Mouse (Mus musculus) MEL (cell line): ENCODE results near the gene Slco4a1. TPM values are rescaled to one million over a fixed set of nuclear protein-coding genes. Genes with fewer than 3 reads are reported as not detected.
A peak's percentile ranks its signal among the peaks of the same experiment; 100 is the strongest.

Experiments used
- DNase-seq: peaks from one replicate; pipeline ENCODE4 v3.0.0; 2011; ENCODE audit warnings: low read depth, low spot score
- H3K27ac ChIP-seq: 2 replicates; pipeline ENCODE4 v1.5.1; 2012; ENCODE audit warnings: low read depth, mild to moderate bottlenecking, control low read depth, low read length, moderate library complexity; ENCODE audit not compliant: control insufficient read depth
- H3K27me3 ChIP-seq, 2 experiments: fragments of 150-350 bp in 1 of 2; sonication (generic) in 1 of 2; 2 replicates each; pipeline ENCODE4 v1.6.1; 2012; ENCODE audit warnings: low read length in 2 of 2, mild to moderate bottlenecking in 2 of 2, improper control_type of control experiment in 1 of 2, moderate library complexity in 1 of 2; ENCODE audit not compliant: insufficient read depth in 2 of 2, control insufficient read depth in 1 of 2
- H3K36me3 ChIP-seq, 2 experiments: 2 replicates each; pipeline ENCODE4 v1.6.1; 2012 to 2014; ENCODE audit warnings: low read length in 2 of 2, improper control_type of control experiment in 1 of 2, inconsistent platforms in 1 of 2, mild to moderate bottlenecking in 1 of 2; ENCODE audit not compliant: insufficient read depth in 2 of 2, control insufficient read depth in 1 of 2
- H3K4me1 ChIP-seq, 2 experiments: fragments of 150-350 bp in 1 of 2; sonication (generic) in 1 of 2; 2 replicates each; pipeline ENCODE4 v1.6.1; 2012; ENCODE audit warnings: low read length in 2 of 2, improper control_type of control experiment in 1 of 2, mild to moderate bottlenecking in 1 of 2; ENCODE audit not compliant: insufficient read depth in 2 of 2, control insufficient read depth in 1 of 2
- H3K4me3 ChIP-seq, 2 experiments: fragments of 150-350 bp in 1 of 2; sonication (generic) in 1 of 2; 2 replicates each; pipeline ENCODE4 v1.5.1; 2012; ENCODE audit warnings: low read depth in 2 of 2, low read length in 2 of 2, mild to moderate bottlenecking in 2 of 2, moderate library complexity in 2 of 2, control low read depth in 1 of 2, improper control_type of control experiment in 1 of 2; ENCODE audit not compliant: control insufficient read depth in 1 of 2, insufficient read depth in 1 of 2
- H3K79me2 ChIP-seq: 2 replicates; pipeline ENCODE4 v1.6.1; 2012; ENCODE audit warnings: mild to moderate bottlenecking, low read length, moderate library complexity; ENCODE audit not compliant: control insufficient read depth, poor library complexity, insufficient read depth
- H3K9ac ChIP-seq: 2 replicates; pipeline ENCODE4 v1.6.1; 2012; ENCODE audit warnings: low read depth, mild to moderate bottlenecking, control low read depth, low read length, moderate library complexity; ENCODE audit not compliant: control insufficient read depth, poor library complexity, severe bottlenecking
- H3K9me3 ChIP-seq: fragments of 150-350 bp; sonication (generic); replicated peaks from 2 replicates; pipeline ENCODE4 v1.6.1; 2012; ENCODE audit warnings: mild to moderate bottlenecking, low read length, improper control_type of control experiment, moderate library complexity; ENCODE audit not compliant: insufficient read depth
- CTCF ChIP-seq, 3 experiments: IDR thresholded peaks in 2 of 3; conservative IDR thresholded peaks in 1 of 3; 2 replicates each; pipeline ENCODE4 v1.5.1; 2011 to 2012; ENCODE audit warnings: low read length in 3 of 3, low read depth in 2 of 3, mild to moderate bottlenecking in 2 of 3, improper control_type of control experiment in 1 of 3, inconsistent platforms in 1 of 3, mixed read lengths in 1 of 3, moderate library complexity in 1 of 3; ENCODE audit not compliant: control insufficient read depth in 1 of 3, insufficient read depth in 1 of 3, poor library complexity in 1 of 3, severe bottlenecking in 1 of 3
- ELF1 ChIP-seq: IDR thresholded peaks from 2 replicates; pipeline ENCODE4 v1.6.1; 2014; ENCODE audit warnings: low read depth, mild to moderate bottlenecking, inconsistent platforms, low read length, improper control_type of control experiment, moderate library complexity
- EP300 ChIP-seq, 2 experiments: IDR thresholded peaks; 2 replicates each; pipeline ENCODE4 v1.6.1; 2011; ENCODE audit warnings: improper control_type of control experiment in 2 of 2, low read length in 2 of 2, low read depth in 1 of 2, mild to moderate bottlenecking in 1 of 2
- GABPA ChIP-seq: IDR thresholded peaks from 2 replicates; pipeline ENCODE4 v1.6.1; 2012; ENCODE audit warnings: low read depth, mild to moderate bottlenecking, inconsistent platforms, low read length, improper control_type of control experiment, moderate library complexity
- HCFC1 ChIP-seq: IDR thresholded peaks from 2 replicates; pipeline ENCODE4 v1.6.1; 2012; ENCODE audit warnings: low read depth, mild to moderate bottlenecking, inconsistent platforms, low read length, improper control_type of control experiment, moderate library complexity
- JUND ChIP-seq: IDR thresholded peaks from 2 replicates; pipeline ENCODE4 v1.6.1; 2011; ENCODE audit warnings: low read depth, mild to moderate bottlenecking, improper control_type of control experiment, low read length
- MAFK ChIP-seq: IDR thresholded peaks from 2 replicates; pipeline ENCODE4 v1.6.1; 2011; ENCODE audit warnings: low read depth, mild to moderate bottlenecking, low read length, improper control_type of control experiment, borderline replicate concordance
- MAX ChIP-seq: IDR thresholded peaks from 2 replicates; pipeline ENCODE4 v1.6.1; 2011; ENCODE audit warnings: low read length, improper control_type of control experiment
- MEF2A ChIP-seq: IDR thresholded peaks from 2 replicates; pipeline ENCODE4 v1.6.1; 2014; ENCODE audit warnings: low read depth, mild to moderate bottlenecking, inconsistent platforms, low read length, improper control_type of control experiment; ENCODE audit not compliant: poor library complexity, insufficient replicate concordance, severe bottlenecking; ENCODE audit errors: extremely low read depth
- MYB ChIP-seq: IDR thresholded peaks from 2 replicates; pipeline ENCODE4 v1.6.1; 2011; ENCODE audit warnings: mild to moderate bottlenecking, low read depth, low read length, improper control_type of control experiment
- MYC ChIP-seq: IDR thresholded peaks from 2 replicates; pipeline ENCODE4 v1.6.1; 2011; ENCODE audit warnings: low read depth, mild to moderate bottlenecking, low read length, improper control_type of control experiment, moderate library complexity
- NELFE ChIP-seq: IDR thresholded peaks from 2 replicates; pipeline ENCODE4 v1.6.1; 2011; ENCODE audit warnings: low read depth, low read length, improper control_type of control experiment
- NRF1 ChIP-seq: IDR thresholded peaks from 2 replicates; pipeline ENCODE4 v1.6.1; 2014; ENCODE audit warnings: low read depth, mild to moderate bottlenecking, inconsistent platforms, low read length, improper control_type of control experiment, moderate library complexity; ENCODE audit not compliant: poor library complexity, insufficient read depth, severe bottlenecking
- POLR2AphosphoS2 ChIP-seq: IDR thresholded peaks from 2 replicates; pipeline ENCODE4 v1.6.1; 2011; ENCODE audit warnings: low read length, improper control_type of control experiment
- RAD21 ChIP-seq: IDR thresholded peaks from 2 replicates; pipeline ENCODE4 v1.6.1; 2011; ENCODE audit warnings: mild to moderate bottlenecking, low read depth, low read length, improper control_type of control experiment
- SIN3A ChIP-seq: IDR thresholded peaks from 2 replicates; pipeline ENCODE4 v1.6.1; 2012; ENCODE audit warnings: low read length, improper control_type of control experiment, inconsistent platforms
- SMC3 ChIP-seq: IDR thresholded peaks from 2 replicates; pipeline ENCODE4 v1.6.1; 2011; ENCODE audit warnings: low read depth, low read length, improper control_type of control experiment
- TBP ChIP-seq: IDR thresholded peaks from 2 replicates; pipeline ENCODE4 v1.8.0; 2011; ENCODE audit warnings: low read depth, low read length, improper control_type of control experiment
- UBTF ChIP-seq: IDR thresholded peaks from 2 replicates; pipeline ENCODE4 v1.6.1; 2012; ENCODE audit warnings: low read depth, mild to moderate bottlenecking, inconsistent platforms, low read length, improper control_type of control experiment, moderate library complexity, borderline replicate concordance; ENCODE audit not compliant: insufficient read depth
- USF2 ChIP-seq, 2 experiments: IDR thresholded peaks; 2 replicates each; pipeline ENCODE4 v1.6.1; 2011 to 2012; ENCODE audit warnings: improper control_type of control experiment in 2 of 2, low read length in 2 of 2, borderline replicate concordance in 1 of 2, inconsistent platforms in 1 of 2, low read depth in 1 of 2, mild to moderate bottlenecking in 1 of 2; ENCODE audit not compliant: insufficient read depth in 1 of 2
- ZC3H11A ChIP-seq: IDR thresholded peaks from 2 replicates; pipeline ENCODE4 v1.6.1; 2012; ENCODE audit warnings: low read depth, mild to moderate bottlenecking, inconsistent platforms, low read length, improper control_type of control experiment
- ZMIZ1 ChIP-seq: IDR thresholded peaks from 2 replicates; pipeline ENCODE4 v1.6.1; 2012; ENCODE audit warnings: low read depth, mild to moderate bottlenecking, inconsistent platforms, low read length, improper control_type of control experiment, moderate library complexity
- polyA plus RNA-seq, 2 experiments: library from polyadenylated mRNA; stranded (reverse) in 1 of 2; unstranded in 1 of 2; fragments of >175 nt in 1 of 2; fragments of >200 nt in 1 of 2; gene quantifications; 2 replicates each; pipeline versions ENCODE4 v1.2.1 to v1.2.4; 2012; ENCODE audit warnings: low replicate concordance in 2 of 2, low read depth in 1 of 2; ENCODE audit not compliant: insufficient read length in 2 of 2, insufficient read depth in 1 of 2, missing spikeins in 1 of 2
- total RNA-seq: library from RNA; depleted of rRNA; stranded (reverse); fragments of 300-350 nt; gene quantifications from 2 replicates; pipeline ENCODE4 v1.2.3, GENCODE M21; 2012

Gene Slco4a1
- total and polyA plus RNA-seq, 3 experiments, result not detected

- peak; percentile 32 for TF ChIP-seq ZC3H11A
- peak; percentile 70 for TF ChIP-seq RAD21
- no peak for TF ChIP-seq POLR2AphosphoS2
- no peak for TF ChIP-seq MAX
- TF ChIP-seq SMC3, result peak; percentile 58
- TF ChIP-seq CTCF (IDR thresholded peaks at IDR 0.05 in 2 of 3, conservative IDR thresholded peaks at IDR 0.05 in 1 of 3; ENCODE audit: control insufficient read depth in 1 of 3, insufficient read depth in 1 of 3, low read depth in 2 of 3, low read length in 3 of 3, poor library complexity in 1 of 3, severe bottlenecking in 1 of 3), result peak; percentile 3 to 68 (median 38); a peak in 5 of 6 replicates
- no peak for TF ChIP-seq GABPA
- DNase-seq, result peak; percentile 69
- Histone ChIP-seq H3K4me3 (no peak overlapping the region), H3K36me3 (no peaks in the 10 kb centered on the region), H3K4me1 (no peaks in the 10 kb centered on the region), H3K27ac (no peak overlapping the region), H3K9ac (no peak overlapping the region), H3K9me3 (no peaks in the 10 kb centered on the region), H3K27me3 (no peaks in the 10 kb centered on the region; a peak in 1 of 4 replicates), H3K79me2 (no peaks in the 10 kb centered on the region)
Observed at GRCm38 (mm10) chr2:180473080-180473440, 17.0 kb downstream of the Slco4a1 start.

GRCm38 (mm10) chr2:180474864-180475263 is 18.8 kb downstream of the Slco4a1 start:
- Histone ChIP-seq H3K9ac (no peak overlapping the region), H3K27ac (no peak overlapping the region), H3K9me3 (no peaks in the 10 kb centered on the region), H3K27me3 (no peaks in the 10 kb centered on the region; a peak in 1 of 4 replicates), H3K4me1 (no peaks in the 10 kb centered on the region), H3K4me3 (no peak overlapping the region)
- TF ChIP-seq ELF1 (no peak), EP300 (IDR thresholded peaks at IDR 0.05; ENCODE audit: low read depth in 1 of 2, low read length in 2 of 2) (no peak), NRF1 (no peak), HCFC1 (no peak), MEF2A (no peak), ZMIZ1 (no peak), SIN3A (no peak), MYB (no peak)
- TF ChIP-seq, all 39 proteins: peak for 0
- no peaks in the 10 kb centered on the region for H3K79me2 ChIP-seq
- H3K36me3 ChIP-seq, result no peaks in the 10 kb centered on the region
- DNase-seq, result no peak

DNA sequence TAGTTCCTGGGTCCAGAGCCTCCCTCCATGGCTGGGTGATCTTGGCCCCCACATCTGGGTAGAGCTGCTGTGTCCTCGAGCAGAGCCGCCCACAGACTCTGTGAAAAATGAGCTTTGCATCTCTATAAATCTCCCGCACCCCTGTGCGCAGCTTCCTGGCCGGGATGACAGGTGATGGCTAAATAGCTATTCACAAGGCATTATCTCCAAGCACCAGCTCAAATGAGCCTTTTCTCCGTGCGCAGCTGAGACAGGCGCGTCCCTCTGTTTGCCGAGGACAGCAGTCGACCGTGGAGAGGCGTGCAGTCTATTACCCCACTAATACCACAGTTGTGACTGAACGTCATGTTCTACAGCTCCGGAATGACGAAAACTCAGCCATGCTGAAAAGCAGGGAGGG is 26.2 kb downstream of the Slco4a1 start:
- H3K79me2 ChIP-seq, result no peaks in the 10 kb centered on the region
- no peaks in the 10 kb centered on the region for H3K9me3 ChIP-seq
- H3K27me3 ChIP-seq, result peaks cover 0 to 3% of the 10 kb centered on the region in 2 experiments; a peak in 3 of 4 replicates
- TF ChIP-seq MAFK (no peak), UBTF (no peak), GABPA (no peak), USF2 (IDR thresholded peaks at IDR 0.05; ENCODE audit: borderline replicate concordance in 1 of 2, insufficient read depth in 1 of 2, low read depth in 1 of 2, low read length in 2 of 2) (no peak), SMC3 (no peak), MAX (no peak), RAD21 (no peak), NELFE (no peak), TBP (no peak), JUND (no peak), NRF1 (no peak), MYC (no peak)
- no peaks in the 10 kb centered on the region for H3K4me1 ChIP-seq
- H3K9ac ChIP-seq, result no peak overlapping the region
- no peaks in the 10 kb centered on the region for H3K36me3 ChIP-seq
- H3K4me3 ChIP-seq, result no peak overlapping the region
- no peak for DNase-seq
- H3K27ac ChIP-seq, result no peak overlapping the region
